Mouse (Mus musculus) CH12F3 (cell line): ENCODE results near the gene Hist1h3h.
"Not testable (repeated sequence)": the region's sequence is repeated elsewhere in the genome, so short reads cannot be mapped to it uniquely, and the experiment has no call there.

ENCODE experiments used
- in situ Hi-C: fragments of 300-500 bp; cut with MboI; formaldehyde crosslinking; loops from 2 replicates; pipeline ENCODE4 v1.14.3; 2020; ENCODE audit warnings: low sequenced_read_pairs

The Hist1h3h gene

GRCm38 (mm10) chr13:21717397-21718357 lies at the start of gene Hist1h3h:
Gene Hist1h3h (plus strand): TSS chr13:21717659.
- in situ Hi-C loops = loop anchor here (10.0 kb wide), 1 partner anchor 317 kb away; the partner anchor contains the start of genes Hist1h2ah and Hist1h2bk

GRCm38 (mm10) chr13:21677305-21677704 lies 40.2 kb upstream of the Hist1h3h start, which contains the start of gene Olfr1360:
Gene Olfr1360 (minus strand): TSS chr13:21677405.
- in situ Hi-C loops = no loop called here

GRCm38 (mm10) chr13:21697811-21698210 lies 19.6 kb upstream of the Hist1h3h start, which contains the start of gene Olfr1359:
Gene Olfr1359 (plus strand): TSS chr13:21698111.
- in situ Hi-C loops = no loop called here

GRCm38 (mm10) chr13:21706669-21707068 lies 10.8 kb upstream of the Hist1h3h start:
- in situ Hi-C loops = no loop called here

GRCm38 (mm10) chr13:21710031-21710711 lies 7.3 kb upstream of the Hist1h3h start:
- in situ Hi-C loops = loop anchor here (10.0 kb wide), 1 partner anchor 325 kb away; the partner anchor contains the start of genes Hist1h2ah and Hist1h2bk

GRCm38 (mm10) chr13:21710821-21711525 lies 6.5 kb upstream of the Hist1h3h start:
- in situ Hi-C loops = loop anchor here (10.0 kb wide), 1 partner anchor 324 kb away; the partner anchor contains the start of genes Hist1h2ah and Hist1h2bk

- in situ Hi-C loops = loop anchor here (10.0 kb wide), 1 partner anchor 323 kb away; the partner anchor contains the start of genes Hist1h2ah and Hist1h2bk
These were observed 5.8 kb upstream of the Hist1h3h start for GRCm38 (mm10) chr13:21711698-21712097.

- in situ Hi-C loops = loop anchor here (10.0 kb wide), 1 partner anchor 320 kb away; the partner anchor contains the start of genes Hist1h2ah and Hist1h2bk
These were observed 2.7 kb upstream of the Hist1h3h start for GRCm38 (mm10) chr13:21714725-21715124.

- in situ Hi-C loops = loop anchor here (10.0 kb wide), 1 partner anchor 320 kb away; the partner anchor contains the start of genes Hist1h2ah and Hist1h2bk
These were observed 2.2 kb upstream of the Hist1h3h start for GRCm38 (mm10) chr13:21715131-21715863.

GRCm38 (mm10) chr13:21715864-21716539 lies 1.5 kb upstream of the Hist1h3h start, which contains the start of the genes Hist1h2bl and Hist1h2ai:
Gene Hist1h2bl (minus strand): TSS chr13:21716143.
Gene Hist1h2ai (plus strand): TSS chr13:21716422.
- in situ Hi-C loops = loop anchor here (10.0 kb wide), 1 partner anchor 319 kb away; the partner anchor contains the start of genes Hist1h2ah and Hist1h2bk

- in situ Hi-C loops = loop anchor here (10.0 kb wide), 1 partner anchor 318 kb away; the partner anchor contains the start of genes Hist1h2ah and Hist1h2bk
These were observed 693 bp upstream of the Hist1h3h start for GRCm38 (mm10) chr13:21716540-21717391.

- in situ Hi-C loops = loop anchor here (10.0 kb wide), 1 partner anchor 316 kb away; the partner anchor contains the start of genes Hist1h2ah and Hist1h2bk
These were observed 1.1 kb downstream of the Hist1h3h start for GRCm38 (mm10) chr13:21718381-21719080.

- in situ Hi-C loops = not testable (repeated sequence)
These were observed 3.8 kb downstream of the Hist1h3h start for GRCm38 (mm10) chr13:21721107-21721756.

GRCm38 (mm10) chr13:21721757-21722372 lies 4.4 kb downstream of the Hist1h3h start, which contains the start of gene Hist1h2bm:
Gene Hist1h2bm (plus strand): TSS chr13:21722044.
- in situ Hi-C loops = not testable (repeated sequence)

- in situ Hi-C loops = no loop called here
These were observed 5.0 kb downstream of the Hist1h3h start for GRCm38 (mm10) chr13:21722373-21722925.
